Mouse (Mus musculus) MEL (cell line): ENCODE data around the gene Slc2a4. TPM values are rescaled to one million over a fixed set of nuclear protein-coding genes. Genes with fewer than 3 reads are reported as not detected.

ENCODE experiments used
- DNase-seq: peaks from one replicate; pipeline ENCODE4 v3.0.0; 2011; ENCODE audit warnings: low read depth, low spot score
- H3K27ac ChIP-seq: 2 replicates; pipeline ENCODE4 v1.5.1; 2012; ENCODE audit warnings: low read depth, mild to moderate bottlenecking, control low read depth, low read length, moderate library complexity; ENCODE audit not compliant: control insufficient read depth
- H3K27me3 ChIP-seq, 2 experiments: fragments of 150-350 bp in 1 of 2; sonication (generic) in 1 of 2; 2 replicates each; pipeline ENCODE4 v1.6.1; 2012; ENCODE audit warnings: low read length in 2 of 2, mild to moderate bottlenecking in 2 of 2, improper control_type of control experiment in 1 of 2, moderate library complexity in 1 of 2; ENCODE audit not compliant: insufficient read depth in 2 of 2, control insufficient read depth in 1 of 2
- H3K36me3 ChIP-seq, 2 experiments: 2 replicates each; pipeline ENCODE4 v1.6.1; 2012 to 2014; ENCODE audit warnings: low read length in 2 of 2, improper control_type of control experiment in 1 of 2, inconsistent platforms in 1 of 2, mild to moderate bottlenecking in 1 of 2; ENCODE audit not compliant: insufficient read depth in 2 of 2, control insufficient read depth in 1 of 2
- H3K4me1 ChIP-seq, 2 experiments: fragments of 150-350 bp in 1 of 2; sonication (generic) in 1 of 2; 2 replicates each; pipeline ENCODE4 v1.6.1; 2012; ENCODE audit warnings: low read length in 2 of 2, improper control_type of control experiment in 1 of 2, mild to moderate bottlenecking in 1 of 2; ENCODE audit not compliant: insufficient read depth in 2 of 2, control insufficient read depth in 1 of 2
- H3K4me3 ChIP-seq, 2 experiments: fragments of 150-350 bp in 1 of 2; sonication (generic) in 1 of 2; 2 replicates each; pipeline ENCODE4 v1.5.1; 2012; ENCODE audit warnings: low read depth in 2 of 2, low read length in 2 of 2, mild to moderate bottlenecking in 2 of 2, moderate library complexity in 2 of 2, control low read depth in 1 of 2, improper control_type of control experiment in 1 of 2; ENCODE audit not compliant: control insufficient read depth in 1 of 2, insufficient read depth in 1 of 2
- H3K79me2 ChIP-seq: 2 replicates; pipeline ENCODE4 v1.6.1; 2012; ENCODE audit warnings: mild to moderate bottlenecking, low read length, moderate library complexity; ENCODE audit not compliant: control insufficient read depth, poor library complexity, insufficient read depth
- H3K9ac ChIP-seq: 2 replicates; pipeline ENCODE4 v1.6.1; 2012; ENCODE audit warnings: low read depth, mild to moderate bottlenecking, control low read depth, low read length, moderate library complexity; ENCODE audit not compliant: control insufficient read depth, poor library complexity, severe bottlenecking
- H3K9me3 ChIP-seq: fragments of 150-350 bp; sonication (generic); replicated peaks from 2 replicates; pipeline ENCODE4 v1.6.1; 2012; ENCODE audit warnings: mild to moderate bottlenecking, low read length, improper control_type of control experiment, moderate library complexity; ENCODE audit not compliant: insufficient read depth
- BHLHE40 ChIP-seq: IDR thresholded peaks from 2 replicates; pipeline ENCODE4 v1.6.1; 2012; ENCODE audit warnings: low read depth, mild to moderate bottlenecking, inconsistent platforms, low read length, improper control_type of control experiment, borderline replicate concordance
- CHD2 ChIP-seq: IDR thresholded peaks from 2 replicates; pipeline ENCODE4 v1.6.1; 2011; ENCODE audit warnings: low read length, improper control_type of control experiment
- E2F4 ChIP-seq: IDR thresholded peaks from 2 replicates; pipeline ENCODE4 v1.6.1; 2011; ENCODE audit warnings: low read depth, low read length, improper control_type of control experiment, borderline replicate concordance
- ELF1 ChIP-seq: IDR thresholded peaks from 2 replicates; pipeline ENCODE4 v1.6.1; 2014; ENCODE audit warnings: low read depth, mild to moderate bottlenecking, inconsistent platforms, low read length, improper control_type of control experiment, moderate library complexity
- GATA1 ChIP-seq: IDR thresholded peaks from 2 replicates; pipeline ENCODE4 v1.6.1; 2011; ENCODE audit warnings: low read depth, low read length, improper control_type of control experiment
- JUND ChIP-seq: IDR thresholded peaks from 2 replicates; pipeline ENCODE4 v1.6.1; 2011; ENCODE audit warnings: low read depth, mild to moderate bottlenecking, improper control_type of control experiment, low read length
- MXI1 ChIP-seq: IDR thresholded peaks from 2 replicates; pipeline ENCODE4 v1.6.1; 2011; ENCODE audit warnings: mild to moderate bottlenecking, low read depth, low read length, improper control_type of control experiment
- MYB ChIP-seq: IDR thresholded peaks from 2 replicates; pipeline ENCODE4 v1.6.1; 2011; ENCODE audit warnings: mild to moderate bottlenecking, low read depth, low read length, improper control_type of control experiment
- POLR2A ChIP-seq, 2 experiments: IDR thresholded peaks; 2 replicates each; pipeline ENCODE4 v1.6.1; 2011 to 2012; ENCODE audit warnings: low read length in 2 of 2, mild to moderate bottlenecking in 2 of 2, control low read depth in 1 of 2, improper control_type of control experiment in 1 of 2, low read depth in 1 of 2, moderate library complexity in 1 of 2; ENCODE audit not compliant: control insufficient read depth in 1 of 2, insufficient read depth in 1 of 2, poor library complexity in 1 of 2
- RCOR1 ChIP-seq: IDR thresholded peaks from 2 replicates; pipeline ENCODE4 v1.6.1; 2012; ENCODE audit warnings: low read depth, mild to moderate bottlenecking, inconsistent platforms, low read length, improper control_type of control experiment
- SIN3A ChIP-seq: IDR thresholded peaks from 2 replicates; pipeline ENCODE4 v1.6.1; 2012; ENCODE audit warnings: low read length, improper control_type of control experiment, inconsistent platforms
- SMC3 ChIP-seq: IDR thresholded peaks from 2 replicates; pipeline ENCODE4 v1.6.1; 2011; ENCODE audit warnings: low read depth, low read length, improper control_type of control experiment
- TAL1 ChIP-seq: IDR thresholded peaks from 2 replicates; pipeline ENCODE4 v1.6.1; 2012; ENCODE audit warnings: mild to moderate bottlenecking, inconsistent platforms, low read length, moderate library complexity, mixed read lengths
- ZNF384 ChIP-seq: IDR thresholded peaks from 2 replicates; pipeline ENCODE4 v1.6.1; 2012; ENCODE audit warnings: low read depth, mild to moderate bottlenecking, inconsistent platforms, low read length, improper control_type of control experiment
- polyA plus RNA-seq, 2 experiments: library from polyadenylated mRNA; stranded (reverse) in 1 of 2; unstranded in 1 of 2; fragments of >175 nt in 1 of 2; fragments of >200 nt in 1 of 2; gene quantifications; 2 replicates each; pipeline versions ENCODE4 v1.2.1 to v1.2.4; 2012; ENCODE audit warnings: low replicate concordance in 2 of 2, low read depth in 1 of 2; ENCODE audit not compliant: insufficient read length in 2 of 2, insufficient read depth in 1 of 2, missing spikeins in 1 of 2
- total RNA-seq: library from RNA; depleted of rRNA; stranded (reverse); fragments of 300-350 nt; gene quantifications from 2 replicates; pipeline ENCODE4 v1.2.3, GENCODE M21; 2012

The Slc2a4 gene
- total and polyA plus RNA-seq, 3 experiments: 0.12 to 0.19 TPM; not detected in 1

DNA sequence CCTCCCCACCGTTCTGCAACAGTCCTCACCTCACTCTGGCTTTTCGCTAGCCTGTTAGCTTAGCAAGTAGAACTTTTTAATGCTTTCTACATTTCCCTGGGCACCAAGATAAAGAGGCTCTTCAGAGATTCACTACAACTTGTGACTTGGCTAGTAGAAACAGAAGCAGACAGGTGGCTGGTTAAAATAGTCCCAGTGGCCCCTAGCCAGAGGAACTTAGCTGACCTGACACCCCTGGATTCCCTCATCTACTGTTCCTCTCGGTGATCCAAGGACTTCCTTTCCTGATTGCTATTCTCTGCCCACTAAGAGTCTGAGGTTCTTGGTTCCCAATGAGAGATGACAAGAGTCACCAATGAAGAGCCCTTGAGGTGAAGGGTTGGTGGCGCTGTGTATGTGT is 35.4 kb upstream of the Slc2a4 start:
- H3K27ac ChIP-seq: no peak overlapping the region
- H3K4me3 ChIP-seq: no peak overlapping the region
- H3K27me3 ChIP-seq: no peaks in the 10 kb centered on the region
- peaks cover 43% of the 10 kb centered on the region for H3K79me2 ChIP-seq
- H3K4me1 ChIP-seq: peaks cover 6 to 17% of the 10 kb centered on the region in 2 experiments
- 0 out of 2 replicates have a peak overlapping the region, but pooled peaks have one; percentile 99 for H3K9ac ChIP-seq
- peaks cover 2 to 24% of the 10 kb centered on the region in 2 experiments; a peak in 3 of 4 replicates for H3K36me3 ChIP-seq
- DNase-seq: no peak
- H3K9me3 ChIP-seq: no peaks in the 10 kb centered on the region
- TF ChIP-seq MXI1: no peak
- no peak for TF ChIP-seq CHD2
- no peak for TF ChIP-seq GATA1
- TF ChIP-seq SMC3: no peak
- TF ChIP-seq SIN3A: no peak
- no peak for TF ChIP-seq ELF1
- no peak for TF ChIP-seq POLR2A (IDR thresholded peaks at IDR 0.05; ENCODE audit: control insufficient read depth in 1 of 2, insufficient read depth in 1 of 2, low read depth in 1 of 2, low read length in 2 of 2, poor library complexity in 1 of 2)
- TF ChIP-seq MYB: no peak
- TF ChIP-seq E2F4: no peak
- TF ChIP-seq BHLHE40: no peak
- no peak for TF ChIP-seq RCOR1

DNA sequence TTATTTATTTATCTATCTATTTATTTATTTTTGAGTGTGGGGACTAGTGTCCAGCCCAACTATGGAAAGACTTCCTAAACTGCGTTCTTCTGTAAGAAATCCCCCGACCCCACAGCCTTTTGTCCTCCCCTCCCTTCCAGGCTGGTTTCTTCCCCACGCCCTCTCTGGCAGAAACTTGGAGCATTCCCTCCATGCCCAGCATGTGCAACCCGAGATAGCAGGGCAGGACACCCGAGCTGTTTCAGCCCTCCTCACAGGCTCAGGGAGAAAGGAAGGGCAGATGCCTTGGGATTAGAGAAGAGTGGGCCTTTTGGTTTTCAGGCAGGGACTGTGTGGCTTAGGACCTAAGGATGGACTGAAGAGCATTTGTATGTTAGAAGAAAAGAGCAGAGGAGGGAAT is 34.9 kb upstream of the Slc2a4 start:
- Histone ChIP-seq H3K27me3 (no peaks in the 10 kb centered on the region), H3K36me3 (peaks cover 2 to 24% of the 10 kb centered on the region in 2 experiments; a peak in 3 of 4 replicates), H3K27ac (no peak overlapping the region), H3K79me2 (peaks cover 43% of the 10 kb centered on the region), H3K9me3 (no peaks in the 10 kb centered on the region), H3K9ac (peak overlapping the region; percentile 99), H3K4me1 (peaks cover 6 to 17% of the 10 kb centered on the region in 2 experiments), H3K4me3 (no peak overlapping the region)
- no peak for DNase-seq
- TF ChIP-seq TAL1 (peak; percentile 23; the same call in 1 of the 2 replicates), ZNF384 (no peak), JUND (no peak)

DNA sequence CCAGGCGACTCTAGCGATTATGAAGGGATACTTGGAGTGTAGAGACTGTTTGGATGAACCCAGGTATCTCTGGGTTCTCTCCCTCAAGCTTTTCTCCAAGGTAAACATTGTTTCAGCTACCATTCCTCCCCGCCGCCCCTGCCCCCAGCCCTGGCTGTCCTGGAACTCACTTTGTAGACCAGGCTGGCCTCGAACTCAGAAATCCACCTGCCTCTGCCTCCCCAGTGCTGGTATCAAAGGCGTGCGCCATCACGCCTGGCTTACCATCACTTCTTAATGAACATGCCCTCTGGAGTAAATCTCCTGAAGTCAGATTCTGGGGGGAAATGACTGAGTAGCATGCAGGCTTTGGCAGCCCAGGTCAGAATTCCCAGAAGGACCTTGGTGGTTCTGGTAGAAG is 34.2 kb upstream of the Slc2a4 start, which contains the start of gene Elp5:
Gene Elp5, minus strand, starts transcription at position 293 of the 400 bp plus-strand sequence.
- H3K9me3 ChIP-seq: no peaks in the 10 kb centered on the region
- peaks cover 6 to 17% of the 10 kb centered on the region in 2 experiments for H3K4me1 ChIP-seq
- TF ChIP-seq MYB: no peak
- TF ChIP-seq, all 39 proteins: peak for 0
- Histone ChIP-seq H3K79me2 (peaks cover 45% of the 10 kb centered on the region), H3K27me3 (no peaks in the 10 kb centered on the region), H3K36me3 (peaks cover 2 to 24% of the 10 kb centered on the region in 2 experiments; a peak in 3 of 4 replicates), H3K9ac (peak within 1 kb of the TSS; percentile 99), H3K27ac (peak within 1 kb of the TSS; percentile 88), H3K4me3 (peak within 1 kb of the TSS; percentile 96 to 98)
- DNase-seq: no peak
